Mouse (Mus musculus) brain, embryonic 18.5 days (tissue): ENCODE results near the gene Vwa3a.
A peak's percentile ranks its signal among the peaks of the same experiment; 100 is the strongest.
"Not testable (repeated sequence)": the region's sequence is repeated elsewhere in the genome, so short reads cannot be mapped to it uniquely, and the experiment has no call there.

Experiments
- DNase-seq: peaks from one replicate; pipeline ENCODE4 v3.0.0-alpha.2; 2012; ENCODE audit warnings: low read depth, low spot score

The Vwa3a gene

GRCm38 (mm10) chr7:120739018-120739417 lies at the start of gene Vwa3a:
Gene Vwa3a (plus strand): TSS chr7:120739318.
- DNase-seq = no peak

GRCm38 (mm10) chr7:120690634-120691033 lies 48.5 kb upstream of the Vwa3a start:
- no peak for DNase-seq

GRCm38 (mm10) chr7:120693831-120694375 lies 45.2 kb upstream of the Vwa3a start:
- DNase-seq = no peak

GRCm38 (mm10) chr7:120695196-120695595 lies 43.9 kb upstream of the Vwa3a start:
- DNase-seq = no peak

- no peak for DNase-seq
These were observed 43.5 kb upstream of the Vwa3a start for GRCm38 (mm10) chr7:120695641-120696040.

GRCm38 (mm10) chr7:120696331-120696730 lies 42.8 kb upstream of the Vwa3a start:
- no peak for DNase-seq

- DNase-seq = no peak
These were observed 39.5 kb upstream of the Vwa3a start for GRCm38 (mm10) chr7:120699586-120699985.

- no peak for DNase-seq
These were observed 35.2 kb upstream of the Vwa3a start for GRCm38 (mm10) chr7:120703888-120704287.

GRCm38 (mm10) chr7:120712071-120712470 lies 27.0 kb upstream of the Vwa3a start:
- DNase-seq = no peak

- no peak for DNase-seq
These were observed 25.9 kb upstream of the Vwa3a start for GRCm38 (mm10) chr7:120713225-120713624.

GRCm38 (mm10) chr7:120713951-120714350 lies 25.2 kb upstream of the Vwa3a start:
- not testable (repeated sequence) for DNase-seq

GRCm38 (mm10) chr7:120717261-120717660 lies 21.9 kb upstream of the Vwa3a start:
- no peak for DNase-seq

GRCm38 (mm10) chr7:120721051-120721450 lies 18.1 kb upstream of the Vwa3a start:
- DNase-seq = no peak

- no peak for DNase-seq
These were observed 17.7 kb upstream of the Vwa3a start for GRCm38 (mm10) chr7:120721456-120721855.

- DNase-seq = no peak
These were observed 17.1 kb upstream of the Vwa3a start for GRCm38 (mm10) chr7:120722063-120722462.

- DNase-seq = no peak
These were observed 16.3 kb upstream of the Vwa3a start for GRCm38 (mm10) chr7:120722839-120723278.

GRCm38 (mm10) chr7:120727581-120727980 lies 11.5 kb upstream of the Vwa3a start:
- DNase-seq = no peak

GRCm38 (mm10) chr7:120729635-120730034 lies 9.5 kb upstream of the Vwa3a start:
- no peak for DNase-seq

- no peak for DNase-seq
These were observed 6.2 kb upstream of the Vwa3a start for GRCm38 (mm10) chr7:120732906-120733305.

- DNase-seq = peak; percentile 14
These were observed 512 bp downstream of the Vwa3a start for GRCm38 (mm10) chr7:120739558-120740101.

- DNase-seq = no peak
These were observed 4.5 kb downstream of the Vwa3a start for GRCm38 (mm10) chr7:120743366-120744351.

- DNase-seq = no peak
These were observed 5.5 kb downstream of the Vwa3a start for GRCm38 (mm10) chr7:120744606-120745005.

GRCm38 (mm10) chr7:120746029-120746428 lies 6.9 kb downstream of the Vwa3a start:
- DNase-seq = no peak
